Mouse (Mus musculus) embryonic facial prominence, embryonic 11.5 days (tissue): ENCODE measurements around the gene Sipa1l1. TPM values are rescaled to one million over a fixed set of nuclear protein-coding genes. Genes with fewer than 3 reads are reported as not detected.

ENCODE experiments used
- ATAC-seq: fragments of 200-750 bp; cut with Nextera tagmentation; replicated peaks from 2 replicates; pipeline ENCODE4 v1.8.0; 2017; ENCODE audit warnings: low read depth; ENCODE audit not compliant: insufficient number of reproducible peaks, low FRiP score, low TSS enrichment
- DNase-seq: peaks from one replicate; pipeline ENCODE4 v3.0.0-alpha.2; 2015; ENCODE audit warnings: low spot score
- H3K27ac ChIP-seq: fragments of 300-500 bp; sonication (generic); replicated peaks from 2 replicates; pipeline ENCODE4 v1.5.1; 2014; ENCODE audit warnings: mild to moderate bottlenecking, low read depth, low read length, control low read depth
- H3K27me3 ChIP-seq: fragments of 300-500 bp; sonication (generic); 2 replicates; pipeline ENCODE4 v1.6.1; 2014; ENCODE audit warnings: mild to moderate bottlenecking, low read length, moderate library complexity, mixed read lengths; ENCODE audit not compliant: control insufficient read depth, insufficient read depth
- H3K36me3 ChIP-seq: fragments of 300-500 bp; sonication (generic); replicated peaks from 2 replicates; pipeline ENCODE4 v1.6.1; 2014; ENCODE audit warnings: low read depth, mild to moderate bottlenecking, low read length, moderate library complexity, mixed read lengths; ENCODE audit not compliant: control insufficient read depth, insufficient read depth
- H3K4me1 ChIP-seq: fragments of 300-500 bp; sonication (generic); 2 replicates; pipeline ENCODE4 v1.6.1; 2014; ENCODE audit warnings: low read length, mixed read lengths; ENCODE audit not compliant: control insufficient read depth, insufficient read depth
- H3K4me2 ChIP-seq: fragments of 300-500 bp; sonication (generic); 2 replicates; pipeline ENCODE4 v1.6.1; 2014; ENCODE audit warnings: low read depth, mild to moderate bottlenecking, control low read depth, low read length, moderate library complexity
- H3K4me3 ChIP-seq: fragments of 300-500 bp; sonication (generic); 2 replicates; pipeline ENCODE4 v1.5.1; 2014; ENCODE audit warnings: low read depth, low read length, control low read depth
- H3K9ac ChIP-seq: fragments of 300-500 bp; sonication (generic); replicated peaks from 2 replicates; pipeline ENCODE4 v1.6.1; 2014; ENCODE audit warnings: mild to moderate bottlenecking, control low read depth, low read length
- H3K9me3 ChIP-seq: fragments of 300-500 bp; sonication (generic); replicated peaks from 2 replicates; pipeline ENCODE4 v1.6.1; 2016; ENCODE audit warnings: mild to moderate bottlenecking, low read length, inconsistent platforms, mixed read lengths; ENCODE audit not compliant: control insufficient read depth
- WGBS: fragments of 180-500 bp; shearing (Covaris S2); extraction: QIAGEN DNeasy Blood & Tissue Kit; methylation state at CpG from one replicate; pipeline ENCODE4 v1.1.7; 2014; 5-methylcytosine and 5-hydroxymethylcytosine counted together
- polyA plus RNA-seq: library from polyadenylated mRNA; unstranded; fragments of >200 nt; fragmentation: Nextera tagmentation; extraction: Ambion mirVana; gene quantifications from 2 replicates; pipeline ENCODE4 v1.2.1, GENCODE M21; 2014

The Sipa1l1 gene
- polyA plus RNA-seq, 1 experiment from 2014 or later: 26.8 TPM

- no peak for DNase-seq
These were observed 17.6 kb downstream of the Sipa1l1 start for GRCm38 (mm10) chr12:82186740-82187139.

GRCm38 (mm10) chr12:82187178-82187839 is 18.2 kb downstream of the Sipa1l1 start:
- 64% methylated on average over 7 of the region's 7 CpGs for WGBS

More at GRCm38 (mm10) chr12:82186740-82187139, 17.6 kb downstream of the Sipa1l1 start:
- Histone ChIP-seq H3K4me2 (no peak overlapping the region), H3K36me3 (no peaks in the 10 kb centered on the region; the same call in 1 of the 2 replicates), H3K9me3 (no peaks in the 10 kb centered on the region), H3K27me3 (no peaks in the 10 kb centered on the region), H3K4me3 (no peak overlapping the region), H3K4me1 (peaks cover 4% of the 10 kb centered on the region; the same call in 1 of the 2 replicates), H3K9ac (no peak overlapping the region), H3K27ac (no peak overlapping the region)
- no peak for ATAC-seq
- WGBS: 70% methylated on average over 3 of the region's 3 CpGs

GRCm38 (mm10) chr12:82188321-82189075 is 19.4 kb downstream of the Sipa1l1 start:
- Histone ChIP-seq H3K4me1 (peaks cover 4% of the 10 kb centered on the region; the same call in 1 of the 2 replicates), H3K27ac (0 out of 2 replicates have a peak overlapping the region, but pooled peaks have one; percentile 29), H3K36me3 (no peaks in the 10 kb centered on the region), H3K4me2 (no peak overlapping the region), H3K9me3 (no peaks in the 10 kb centered on the region), H3K27me3 (no peaks in the 10 kb centered on the region), H3K4me3 (no peak overlapping the region), H3K9ac (no peak overlapping the region)
- ATAC-seq (no peak), DNase-seq (no peak)
- WGBS: 56% methylated on average over 9 of the region's 9 CpGs

More at GRCm38 (mm10) chr12:82187178-82187839, 18.2 kb downstream of the Sipa1l1 start:
- no peaks in the 10 kb centered on the region; the same call in 1 of the 2 replicates for H3K36me3 ChIP-seq
- H3K4me1 ChIP-seq: peaks cover 4% of the 10 kb centered on the region; the same call in 1 of the 2 replicates
- H3K9me3 ChIP-seq: no peaks in the 10 kb centered on the region
- no peak overlapping the region for H3K4me2 ChIP-seq
- no peak overlapping the region for H3K9ac ChIP-seq
- no peaks in the 10 kb centered on the region for H3K27me3 ChIP-seq
- H3K27ac ChIP-seq: no peak overlapping the region
- no peak for DNase-seq
- no peak overlapping the region for H3K4me3 ChIP-seq
- ATAC-seq: no peak

- peak overlapping the region; percentile 57 for H3K27ac ChIP-seq
- no peaks in the 10 kb centered on the region for H3K36me3 ChIP-seq
- ATAC-seq: peak; percentile 89
- peaks cover 4% of the 10 kb centered on the region; the same call in 1 of the 2 replicates for H3K4me1 ChIP-seq
- WGBS: 15% methylated on average over 6 of the region's 6 CpGs
- H3K4me2 ChIP-seq: no peak overlapping the region
- H3K27me3 ChIP-seq: no peaks in the 10 kb centered on the region
- no peaks in the 10 kb centered on the region for H3K9me3 ChIP-seq
- peak; percentile 75 for DNase-seq
- H3K4me3 ChIP-seq: no peak overlapping the region
- no peak overlapping the region for H3K9ac ChIP-seq
These were observed 20.1 kb downstream of the Sipa1l1 start for GRCm38 (mm10) chr12:82189076-82189675.

GRCm38 (mm10) chr12:82189715-82190581 is 20.8 kb downstream of the Sipa1l1 start:
- Histone ChIP-seq H3K4me2 (peak overlapping the region; percentile 11; the same call in 1 of the 2 replicates), H3K27me3 (no peaks in the 10 kb centered on the region), H3K4me3 (no peak overlapping the region), H3K36me3 (no peaks in the 10 kb centered on the region), H3K4me1 (peaks cover 4% of the 10 kb centered on the region; the same call in 1 of the 2 replicates), H3K9ac (no peak overlapping the region), H3K9me3 (no peaks in the 10 kb centered on the region), H3K27ac (peak overlapping the region; percentile 57)
- DNase-seq (peak; percentile 21), ATAC-seq (no peak)
- 76% methylated on average over 16 of the region's 16 CpGs for WGBS

GRCm38 (mm10) chr12:82190582-82190965 is 21.5 kb downstream of the Sipa1l1 start:
- H3K4me2 ChIP-seq: no peak overlapping the region
- H3K4me3 ChIP-seq: no peak overlapping the region
- DNase-seq: no peak
- no peak overlapping the region for H3K27ac ChIP-seq
- no peaks in the 10 kb centered on the region for H3K9me3 ChIP-seq
- H3K9ac ChIP-seq: no peak overlapping the region
- no peak for ATAC-seq
- 91% methylated on average over 16 of the region's 16 CpGs for WGBS
- H3K36me3 ChIP-seq: no peaks in the 10 kb centered on the region
- no peaks in the 10 kb centered on the region for H3K27me3 ChIP-seq
- H3K4me1 ChIP-seq: peaks cover 4% of the 10 kb centered on the region; the same call in 1 of the 2 replicates

- Histone ChIP-seq H3K27me3 (no peaks in the 10 kb centered on the region), H3K27ac (no peak overlapping the region), H3K9ac (no peak overlapping the region), H3K36me3 (no peaks in the 10 kb centered on the region), H3K4me1 (peaks cover 4% of the 10 kb centered on the region; the same call in 1 of the 2 replicates), H3K9me3 (no peaks in the 10 kb centered on the region), H3K4me3 (no peak overlapping the region), H3K4me2 (no peak overlapping the region)
- DNase-seq (no peak), ATAC-seq (no peak)
- WGBS: 82% methylated on average over 5 of the region's 5 CpGs
These were observed 22.6 kb downstream of the Sipa1l1 start for GRCm38 (mm10) chr12:82191686-82192085.
